Mouse (Mus musculus) heart, adult 2 months (tissue): ENCODE results near the gene Gtf2ird2.

Source experiments
- CTCF ChIP-seq: fragments of 200-600 bp; IDR thresholded peaks from 2 replicates; pipeline ENCODE4 v1.8.1; 2022; ENCODE audit warnings: antibody characterized with exemption, mild to moderate bottlenecking, moderate library complexity
- POLR2A ChIP-seq: fragments of 200-500 bp; IDR thresholded peaks from 2 replicates; pipeline ENCODE4 v1.6.1; 2011; ENCODE audit warnings: mild to moderate bottlenecking, low read depth, low read length, control low read depth; ENCODE audit not compliant: insufficient read depth

DNA sequence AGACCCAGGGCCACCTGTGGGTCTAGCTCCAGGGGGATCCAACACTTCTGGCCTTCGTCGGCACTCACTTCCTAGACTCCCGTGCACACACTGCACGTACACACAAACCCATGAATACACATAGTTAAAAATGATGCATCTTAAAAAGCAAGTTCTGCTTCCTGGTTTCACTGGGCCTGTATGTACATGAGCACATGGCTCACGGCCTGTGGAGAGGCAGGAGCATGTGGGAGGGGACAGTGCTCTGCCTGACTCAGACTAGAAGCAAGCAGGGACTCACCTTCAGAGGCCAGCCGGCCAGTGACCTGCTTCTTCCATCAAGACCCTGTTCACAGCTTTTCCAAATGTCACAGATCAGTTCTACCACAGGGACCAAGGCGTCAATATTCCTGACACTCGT, 9.8 kb downstream of the Gtf2ird2 start:
- TF ChIP-seq POLR2A (no peak), CTCF (no peak)
